Mouse (Mus musculus) hindbrain, embryonic 15.5 days (tissue): ENCODE data around the gene Rhoh. TPM values are rescaled to one million over a fixed set of nuclear protein-coding genes. Genes with fewer than 3 reads are reported as not detected.

Experiments
- polyA plus RNA-seq: library from polyadenylated mRNA; unstranded; fragments of >200 nt; fragmentation: Nextera tagmentation; extraction: Ambion mirVana; gene quantifications from 2 replicates; pipeline ENCODE4 v1.2.1, GENCODE M21; 2015

The Rhoh gene
- polyA plus RNA-seq, 1 experiment from 2014 or later = 0.60 TPM

Other genes starting within 250 kb of the Rhoh start
- 39.3 and 47.0 TPM in 2 replicates for gene Pds5a, start 162.9 kb upstream of the Rhoh start, polyA plus RNA-seq
- gene N4bp2, start 97.7 kb upstream of the Rhoh start, polyA plus RNA-seq = 14.3 and 15.7 TPM in 2 replicates
- not detected in 2 replicates for gene Chrna9, start 73.7 kb downstream of the Rhoh start, polyA plus RNA-seq
- 0.35 TPM in 1 of 2 replicates, not detected in the other for gene 9130230L23Rik, start 143.1 kb downstream of the Rhoh start, polyA plus RNA-seq